Mouse (Mus musculus): ENCODE measurements around the gene Olfr430. TPM values are rescaled to one million over a fixed set of nuclear protein-coding genes. Genes with fewer than 3 reads are reported as not detected.
A peak's percentile ranks its signal among the peaks of the same experiment; 100 is the strongest.
"Not testable (repeated sequence)": the region's sequence is repeated elsewhere in the genome, so short reads cannot be mapped to it uniquely, and the experiment has no call there.

Olfr430 gene
- polyA plus RNA-seq, 1 experiment = not detected

- Histone ChIP-seq H3K4me3 (ENCODE audit: control insufficient read depth, low read depth, low read length) (no peak within 1 kb of the TSS), H3K27me3 (ENCODE audit: control insufficient read depth, insufficient read depth, low read length) (no peaks in the 10 kb centered on the region), H3K36me3 (ENCODE audit: control insufficient read depth, insufficient read depth, low read length) (no peaks in the 10 kb centered on the region), H3K27ac (ENCODE audit: control insufficient read depth, insufficient read depth, low read depth, low read length) (no peak within 1 kb of the TSS), H3K4me1 (ENCODE audit: control insufficient read depth, insufficient read depth, low read length) (no peaks in the 10 kb centered on the region)
- TF ChIP-seq CTCF (IDR thresholded peaks at IDR 0.05; ENCODE audit: control insufficient read depth, insufficient read depth, insufficient replicate concordance, low read depth, low read length) (no peak), POLR2A (IDR thresholded peaks at IDR 0.05; ENCODE audit: control insufficient read depth, low read depth, low read length) (no peak)
These were observed 17.5 kb upstream of the Olfr430 start, which contains the start of gene Olfr432 for GRCm38 (mm10) chr1:174048893-174049292. Olfr432 (plus strand) TSS chr1:174049205.

- H3K27me3 ChIP-seq (ENCODE audit: control insufficient read depth, insufficient read depth, low read length); H3K36me3 ChIP-seq (ENCODE audit: control insufficient read depth, insufficient read depth, low read length); H3K4me3 ChIP-seq (ENCODE audit: control insufficient read depth, low read depth, low read length); H3K4me1 ChIP-seq (ENCODE audit: control insufficient read depth, insufficient read depth, low read length); H3K27ac ChIP-seq (ENCODE audit: control insufficient read depth, insufficient read depth, low read depth, low read length): not testable (repeated sequence)
These were observed 17.0 kb upstream of the Olfr430 start for GRCm38 (mm10) chr1:174049357-174049756.

- Histone ChIP-seq H3K4me1 (ENCODE audit: control insufficient read depth, insufficient read depth, low read length) (no peaks in the 10 kb centered on the region), H3K27me3 (ENCODE audit: control insufficient read depth, insufficient read depth, low read length) (no peaks in the 10 kb centered on the region), H3K36me3 (ENCODE audit: control insufficient read depth, insufficient read depth, low read length) (no peaks in the 10 kb centered on the region), H3K27ac (ENCODE audit: control insufficient read depth, insufficient read depth, low read depth, low read length) (no peak overlapping the region), H3K4me3 (ENCODE audit: control insufficient read depth, low read depth, low read length) (no peak overlapping the region)
- TF ChIP-seq CTCF (IDR thresholded peaks at IDR 0.05; ENCODE audit: control insufficient read depth, insufficient read depth, insufficient replicate concordance, low read depth, low read length) = no peak
- no peak for TF ChIP-seq POLR2A (IDR thresholded peaks at IDR 0.05; ENCODE audit: control insufficient read depth, low read depth, low read length)
These were observed 15.9 kb upstream of the Olfr430 start for GRCm38 (mm10) chr1:174050532-174050931.

GRCm38 (mm10) chr1:174051515-174051914, 14.9 kb upstream of the Olfr430 start:
- Histone ChIP-seq H3K4me1 (ENCODE audit: control insufficient read depth, insufficient read depth, low read length) (no peaks in the 10 kb centered on the region), H3K36me3 (ENCODE audit: control insufficient read depth, insufficient read depth, low read length) (no peaks in the 10 kb centered on the region), H3K27ac (ENCODE audit: control insufficient read depth, insufficient read depth, low read depth, low read length) (peak overlapping the region; percentile 22; the same call in 1 of the 2 replicates), H3K27me3 (ENCODE audit: control insufficient read depth, insufficient read depth, low read length) (no peaks in the 10 kb centered on the region), H3K4me3 (ENCODE audit: control insufficient read depth, low read depth, low read length) (no peak overlapping the region)
- no peak for TF ChIP-seq POLR2A (IDR thresholded peaks at IDR 0.05; ENCODE audit: control insufficient read depth, low read depth, low read length)
- no peak for TF ChIP-seq CTCF (IDR thresholded peaks at IDR 0.05; ENCODE audit: control insufficient read depth, insufficient read depth, insufficient replicate concordance, low read depth, low read length)

- peak overlapping the region; percentile 22; the same call in 1 of the 2 replicates for H3K27ac ChIP-seq (ENCODE audit: control insufficient read depth, insufficient read depth, low read depth, low read length)
- no peaks in the 10 kb centered on the region for H3K4me1 ChIP-seq (ENCODE audit: control insufficient read depth, insufficient read depth, low read length)
- H3K27me3 ChIP-seq (ENCODE audit: control insufficient read depth, insufficient read depth, low read length) = no peaks in the 10 kb centered on the region
These were observed 14.4 kb upstream of the Olfr430 start for GRCm38 (mm10) chr1:174051931-174052536.

GRCm38 (mm10) chr1:174052981-174053380, 13.4 kb upstream of the Olfr430 start:
- no peaks in the 10 kb centered on the region for H3K36me3 ChIP-seq (ENCODE audit: control insufficient read depth, insufficient read depth, low read length)
- no peaks in the 10 kb centered on the region for H3K4me1 ChIP-seq (ENCODE audit: control insufficient read depth, insufficient read depth, low read length)
- no peak overlapping the region for H3K27ac ChIP-seq (ENCODE audit: control insufficient read depth, insufficient read depth, low read depth, low read length)
- H3K27me3 ChIP-seq (ENCODE audit: control insufficient read depth, insufficient read depth, low read length) = no peaks in the 10 kb centered on the region
- no peak overlapping the region for H3K4me3 ChIP-seq (ENCODE audit: control insufficient read depth, low read depth, low read length)
- TF ChIP-seq POLR2A (IDR thresholded peaks at IDR 0.05; ENCODE audit: control insufficient read depth, low read depth, low read length) = no peak
- TF ChIP-seq CTCF (IDR thresholded peaks at IDR 0.05; ENCODE audit: control insufficient read depth, insufficient read depth, insufficient replicate concordance, low read depth, low read length) = no peak

More at GRCm38 (mm10) chr1:174051931-174052536, 14.4 kb upstream of the Olfr430 start:
- TF ChIP-seq CTCF (IDR thresholded peaks at IDR 0.05; ENCODE audit: control insufficient read depth, insufficient read depth, insufficient replicate concordance, low read depth, low read length) (no peak), POLR2A (IDR thresholded peaks at IDR 0.05; ENCODE audit: control insufficient read depth, low read depth, low read length) (no peak)
- Histone ChIP-seq H3K36me3 (ENCODE audit: control insufficient read depth, insufficient read depth, low read length) (no peaks in the 10 kb centered on the region), H3K4me3 (ENCODE audit: control insufficient read depth, low read depth, low read length) (no peak overlapping the region)

GRCm38 (mm10) chr1:174055248-174055647, 11.2 kb upstream of the Olfr430 start:
- no peak overlapping the region for H3K4me3 ChIP-seq (ENCODE audit: control insufficient read depth, low read depth, low read length)
- no peak overlapping the region for H3K27ac ChIP-seq (ENCODE audit: control insufficient read depth, insufficient read depth, low read depth, low read length)
- H3K36me3 ChIP-seq (ENCODE audit: control insufficient read depth, insufficient read depth, low read length) = no peaks in the 10 kb centered on the region
- no peaks in the 10 kb centered on the region for H3K4me1 ChIP-seq (ENCODE audit: control insufficient read depth, insufficient read depth, low read length)
- TF ChIP-seq POLR2A (IDR thresholded peaks at IDR 0.05; ENCODE audit: control insufficient read depth, low read depth, low read length) = no peak
- no peak for TF ChIP-seq CTCF (IDR thresholded peaks at IDR 0.05; ENCODE audit: control insufficient read depth, insufficient read depth, insufficient replicate concordance, low read depth, low read length)
- H3K27me3 ChIP-seq (ENCODE audit: control insufficient read depth, insufficient read depth, low read length) = no peaks in the 10 kb centered on the region

- Histone ChIP-seq H3K27me3 (ENCODE audit: control insufficient read depth, insufficient read depth, low read length) (no peaks in the 10 kb centered on the region), H3K36me3 (ENCODE audit: control insufficient read depth, insufficient read depth, low read length) (no peaks in the 10 kb centered on the region), H3K27ac (ENCODE audit: control insufficient read depth, insufficient read depth, low read depth, low read length) (no peak within 1 kb of the TSS), H3K4me1 (ENCODE audit: control insufficient read depth, insufficient read depth, low read length) (no peaks in the 10 kb centered on the region), H3K4me3 (ENCODE audit: control insufficient read depth, low read depth, low read length) (no peak within 1 kb of the TSS)
- no peak for TF ChIP-seq CTCF (IDR thresholded peaks at IDR 0.05; ENCODE audit: control insufficient read depth, insufficient read depth, insufficient replicate concordance, low read depth, low read length)
- TF ChIP-seq POLR2A (IDR thresholded peaks at IDR 0.05; ENCODE audit: control insufficient read depth, low read depth, low read length) = no peak
These were observed 17.6 kb downstream of the Olfr430 start, which contains the start of gene Olfr429 for GRCm38 (mm10) chr1:174084031-174084430. Olfr429 (plus strand) TSS chr1:174084331.

Measured in testis, adult 2 months (tissue).